Mouse (Mus musculus) kidney, postnatal 0 days (tissue): ENCODE results near the gene Zfp526. TPM values are rescaled to one million over a fixed set of nuclear protein-coding genes. Genes with fewer than 3 reads are reported as not detected.
"Not testable (repeated sequence)": the region's sequence is repeated elsewhere in the genome, so short reads cannot be mapped to it uniquely, and the experiment has no call there.

ENCODE experiments used
- ATAC-seq: fragments of 200-750 bp; cut with Nextera tagmentation; replicated peaks from 2 replicates; pipeline ENCODE4 v1.8.0; 2017; ENCODE audit warnings: low read depth, moderate number of reproducible peaks, moderate TSS enrichment, moderate library complexity; ENCODE audit not compliant: low FRiP score
- DNase-seq: peaks from one replicate; pipeline ENCODE4 v3.0.0-alpha.2; 2016; ENCODE audit warnings: low spot score
- H3K27ac ChIP-seq: fragments of 300-500 bp; sonication (generic); 2 replicates; pipeline ENCODE4 v1.5.1; 2014; ENCODE audit warnings: mild to moderate bottlenecking
- H3K27me3 ChIP-seq: fragments of 300-500 bp; sonication (generic); 2 replicates; pipeline ENCODE4 v1.6.1; 2014; ENCODE audit warnings: low read length, mixed read lengths; ENCODE audit not compliant: insufficient read depth
- H3K36me3 ChIP-seq: fragments of 300-500 bp; sonication (generic); 2 replicates; pipeline ENCODE4 v1.6.1; 2014; ENCODE audit warnings: low read length, mixed read lengths; ENCODE audit not compliant: insufficient read depth
- H3K4me1 ChIP-seq: fragments of 300-500 bp; sonication (generic); replicated peaks from 2 replicates; pipeline ENCODE4 v1.6.1; 2014; ENCODE audit warnings: antibody characterized with exemption, low read length, mixed read lengths; ENCODE audit not compliant: insufficient read depth
- H3K4me2 ChIP-seq: fragments of 300-500 bp; sonication (generic); 2 replicates; pipeline ENCODE4 v1.6.1; 2014; ENCODE audit warnings: mild to moderate bottlenecking, low read length, moderate library complexity, mixed read lengths
- H3K4me3 ChIP-seq: fragments of 300-500 bp; sonication (generic); replicated peaks from 2 replicates; pipeline ENCODE4 v1.5.1; 2014; ENCODE audit warnings: low read depth, low read length
- H3K9ac ChIP-seq: fragments of 300-500 bp; sonication (generic); 2 replicates; pipeline ENCODE4 v1.6.1; 2014; ENCODE audit warnings: low read depth, low read length
- H3K9me3 ChIP-seq: fragments of 300-500 bp; sonication (generic); replicated peaks from 2 replicates; pipeline ENCODE4 v1.6.1; 2016; ENCODE audit warnings: low read length, inconsistent platforms, mixed read lengths
- CTCF ChIP-seq: IDR thresholded peaks from 2 replicates; pipeline ENCODE4 v1.5.1; 2016; ENCODE audit warnings: antibody characterized with exemption, low read depth, mild to moderate bottlenecking, moderate library complexity
- WGBS: fragments of 180-500 bp; shearing (Covaris S2); extraction: QIAGEN DNeasy Blood & Tissue Kit; methylation state at CpG from one replicate; pipeline ENCODE4 v1.1.7; 2014; 5-methylcytosine and 5-hydroxymethylcytosine counted together
- polyA plus RNA-seq: library from polyadenylated mRNA; unstranded; fragments of >200 nt; fragmentation: Nextera tagmentation; extraction: Ambion mirVana; gene quantifications from 2 replicates; pipeline ENCODE4 v1.2.1, GENCODE M21; 2015

Gene Zfp526
- polyA plus RNA-seq, 1 experiment from 2014 or later = 1.9 TPM

DNA sequence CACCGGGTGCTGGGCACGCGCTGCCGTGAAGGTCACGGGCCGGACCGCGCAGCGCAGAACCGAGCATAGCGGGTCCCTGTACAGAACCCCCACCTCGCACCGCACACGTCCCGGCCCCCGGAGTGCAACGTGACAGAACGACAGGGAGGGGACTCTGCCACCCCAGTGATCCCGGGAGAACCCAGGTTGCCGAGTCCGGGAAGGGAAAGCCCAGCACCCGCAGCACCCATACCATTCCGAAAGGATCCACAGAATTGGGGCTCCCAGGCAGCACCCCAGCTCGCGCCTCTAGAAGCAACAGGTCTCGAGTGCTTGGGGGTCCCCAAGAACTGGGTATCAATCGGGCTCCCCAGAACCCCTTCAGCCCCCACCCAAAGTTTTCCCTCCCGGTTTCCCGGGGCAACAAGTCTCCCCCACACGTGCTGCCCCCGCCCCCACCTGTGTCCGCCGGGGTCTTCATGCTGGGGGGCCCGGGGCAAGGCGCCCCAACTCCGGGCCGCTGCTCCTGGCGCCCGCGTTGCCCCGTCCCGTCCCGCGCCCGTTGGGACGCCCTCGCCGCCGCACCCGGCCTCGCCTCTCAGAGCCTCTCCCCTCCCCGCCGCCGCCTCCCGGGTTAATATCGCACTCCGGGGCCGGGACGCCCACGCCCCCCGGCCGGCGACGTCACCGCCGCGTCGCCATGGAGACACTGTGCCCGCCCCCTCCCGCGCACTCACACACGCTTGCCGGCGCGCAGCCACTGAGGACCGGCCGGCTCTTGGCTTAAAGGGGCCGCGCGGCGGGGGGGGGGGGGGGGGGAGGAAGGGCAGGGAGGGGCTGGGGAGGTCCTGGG lies 29.1 kb downstream of the Zfp526 start, which contains the start of gene Erf:
Gene Erf (minus strand): TSS at position 621 of the 832 bp plus-strand sequence.
- peak within 1 kb of the TSS; percentile 97 for H3K4me3 ChIP-seq
- H3K9ac ChIP-seq = peak within 1 kb of the TSS; percentile 97
- DNase-seq (peak; percentile 95), ATAC-seq (peak; percentile 80)
- TF ChIP-seq CTCF = no peak
- peak within 1 kb of the TSS; percentile 96 for H3K27ac ChIP-seq
- H3K36me3 ChIP-seq = peaks cover 7% of the 10 kb centered on the region; the same call in 1 of the 2 replicates
- H3K4me1 ChIP-seq = peaks cover 32% of the 10 kb centered on the region
- under 1% methylated on average over 63 of the region's 81 CpGs for WGBS
- H3K9me3 ChIP-seq = no peaks in the 10 kb centered on the region
- peak within 1 kb of the TSS; percentile 81 for H3K4me2 ChIP-seq
- H3K27me3 ChIP-seq = no peaks in the 10 kb centered on the region

DNA sequence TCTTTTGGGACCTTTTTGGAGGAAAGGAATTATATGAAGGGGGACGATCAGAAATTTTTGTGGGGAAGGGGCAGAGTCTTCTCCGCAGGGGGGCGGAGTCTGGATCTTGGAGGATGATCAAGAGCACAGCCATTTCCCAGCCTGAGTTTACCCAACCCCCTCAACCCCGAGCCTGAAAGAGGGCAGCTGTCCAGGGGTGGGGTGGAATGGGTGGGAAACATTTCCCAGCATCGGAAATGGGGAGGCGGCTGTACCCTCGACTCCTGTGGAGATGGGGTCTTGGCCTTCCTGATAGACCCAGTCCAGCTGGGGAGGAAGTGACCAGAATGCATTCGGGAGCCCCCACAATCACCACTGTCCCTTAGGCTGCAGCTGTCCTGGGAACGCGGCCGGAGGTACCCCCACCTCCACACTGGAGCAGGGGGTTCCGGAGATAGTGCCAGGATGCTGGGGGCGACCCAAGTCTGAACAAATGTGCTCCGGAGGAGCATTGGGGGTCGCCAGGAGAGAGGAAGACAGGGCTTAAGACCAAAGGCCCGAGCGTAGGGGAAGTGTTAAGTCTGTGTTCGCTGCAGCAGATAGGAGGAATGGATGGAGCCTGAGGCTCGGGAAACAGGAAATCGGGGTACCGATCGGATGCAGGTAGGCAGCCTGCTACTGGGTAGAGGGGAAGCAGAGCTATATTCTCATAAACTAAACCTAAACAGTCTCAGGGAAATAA lies 30.0 kb downstream of the Zfp526 start:
- no peak for TF ChIP-seq CTCF
- Histone ChIP-seq H3K27me3 (no peaks in the 10 kb centered on the region), H3K4me2 (peak overlapping the region; percentile 81), H3K27ac (peak overlapping the region; percentile 96), H3K4me3 (peak overlapping the region; percentile 97), H3K9ac (peak overlapping the region; percentile 97), H3K36me3 (no peaks in the 10 kb centered on the region), H3K4me1 (peaks cover 26% of the 10 kb centered on the region), H3K9me3 (no peaks in the 10 kb centered on the region)
- WGBS = 3% methylated on average over 22 of the region's 22 CpGs
- ATAC-seq (peak; percentile 12; the same call in 1 of the 2 replicates), DNase-seq (peak; percentile 87)

- H3K9me3 ChIP-seq = no peaks in the 10 kb centered on the region
- no peak for TF ChIP-seq CTCF
Observed at GRCm38 (mm10) chr7:25251822-25252221, 30.6 kb downstream of the Zfp526 start.

DNA sequence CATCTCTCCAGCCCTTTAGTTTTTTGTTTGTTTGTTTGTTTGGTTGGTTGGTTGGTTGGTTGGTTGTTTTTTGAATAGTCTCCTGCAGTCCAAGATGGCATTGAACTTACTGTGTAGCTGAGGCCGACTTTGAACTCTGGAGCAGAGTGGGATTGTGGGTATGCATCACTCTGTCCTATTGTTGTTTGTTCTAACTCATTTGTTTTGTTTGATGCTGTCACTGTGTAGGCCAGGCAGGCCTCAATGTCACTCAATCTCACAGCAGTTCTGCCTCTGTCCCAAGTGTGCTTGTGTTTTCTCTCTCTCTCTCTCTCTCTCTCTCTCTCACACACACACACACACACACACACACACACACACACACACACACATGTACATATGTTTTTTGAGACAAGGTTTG lies 40.7 kb downstream of the Zfp526 start:
- H3K27me3 ChIP-seq = no peaks in the 10 kb centered on the region
- H3K4me1 ChIP-seq = peaks cover 1% of the 10 kb centered on the region; the same call in 1 of the 2 replicates
- no peak overlapping the region for H3K4me2 ChIP-seq
- ATAC-seq (no peak), DNase-seq (no peak)
- H3K9ac ChIP-seq = no peak overlapping the region
- no peak overlapping the region for H3K27ac ChIP-seq
- no peaks in the 10 kb centered on the region for H3K9me3 ChIP-seq
- no peaks in the 10 kb centered on the region for H3K36me3 ChIP-seq
- no peak overlapping the region for H3K4me3 ChIP-seq
- 88% methylated on average over 1 of the region's 1 CpGs for WGBS
- TF ChIP-seq CTCF = no peak

More at GRCm38 (mm10) chr7:25251822-25252221, 30.6 kb downstream of the Zfp526 start:
- DNase-seq (no peak), ATAC-seq (no peak)
- Histone ChIP-seq H3K4me1 (peaks cover 20% of the 10 kb centered on the region), H3K4me3 (peak overlapping the region; percentile 97), H3K27ac (peak overlapping the region; percentile 96), H3K4me2 (peak overlapping the region; percentile 81), H3K27me3 (no peaks in the 10 kb centered on the region), H3K36me3 (no peaks in the 10 kb centered on the region), H3K9ac (0 out of 2 replicates have a peak overlapping the region, but pooled peaks have one; percentile 97)
- WGBS = 17% methylated on average over 8 of the region's 8 CpGs

DNA sequence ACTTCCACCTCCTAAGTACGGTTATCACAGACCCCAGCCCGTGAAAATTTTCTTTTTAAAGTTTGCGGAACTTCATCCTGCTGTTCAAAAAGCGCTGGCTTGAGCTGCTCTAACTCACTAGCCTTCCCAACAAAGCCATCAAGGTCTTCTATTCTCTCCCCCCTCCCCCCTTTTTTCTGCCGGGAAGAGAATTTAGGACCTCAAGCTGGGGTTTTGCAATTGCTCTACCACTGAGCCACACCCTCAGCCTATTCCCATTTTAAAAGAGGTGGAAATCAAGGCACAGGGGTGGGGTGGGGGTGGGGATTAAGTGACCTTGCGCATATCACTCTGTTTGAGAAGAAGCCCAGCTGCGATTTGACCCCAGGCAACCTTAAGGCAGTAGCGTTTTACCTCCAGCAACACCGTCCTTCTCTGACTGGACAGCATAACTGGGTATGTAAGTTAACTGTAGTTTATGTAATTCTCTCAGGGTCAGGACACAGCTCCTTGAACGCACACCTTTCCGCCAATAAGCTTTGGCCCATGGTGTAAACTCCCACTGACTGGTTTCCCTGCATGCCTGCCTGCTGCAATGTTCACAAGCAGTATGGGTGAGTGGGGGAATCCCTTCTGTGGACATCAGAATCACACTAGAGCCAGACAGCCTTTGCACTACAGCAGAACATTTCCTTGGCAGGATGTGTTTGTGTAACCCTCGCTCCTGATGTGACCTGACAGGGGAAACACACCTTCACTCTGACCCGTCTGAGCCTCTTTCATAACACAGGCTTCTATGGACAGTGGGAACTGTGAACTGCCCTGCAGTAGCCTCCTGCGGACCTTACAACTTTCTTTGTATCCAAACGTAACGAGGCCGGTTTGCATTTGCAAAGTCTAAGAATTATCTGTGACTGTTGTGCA lies 43.0 kb downstream of the Zfp526 start:
- Histone ChIP-seq H3K9me3 (no peaks in the 10 kb centered on the region), H3K9ac (no peak overlapping the region), H3K4me1 (peaks cover 8% of the 10 kb centered on the region; the same call in 1 of the 2 replicates), H3K36me3 (no peaks in the 10 kb centered on the region), H3K4me3 (no peak overlapping the region), H3K27me3 (no peaks in the 10 kb centered on the region), H3K27ac (no peak overlapping the region), H3K4me2 (no peak overlapping the region)
- 33% methylated on average over 17 of the region's 17 CpGs for WGBS
- DNase-seq (no peak), ATAC-seq (no peak)
- TF ChIP-seq CTCF = no peak

DNA sequence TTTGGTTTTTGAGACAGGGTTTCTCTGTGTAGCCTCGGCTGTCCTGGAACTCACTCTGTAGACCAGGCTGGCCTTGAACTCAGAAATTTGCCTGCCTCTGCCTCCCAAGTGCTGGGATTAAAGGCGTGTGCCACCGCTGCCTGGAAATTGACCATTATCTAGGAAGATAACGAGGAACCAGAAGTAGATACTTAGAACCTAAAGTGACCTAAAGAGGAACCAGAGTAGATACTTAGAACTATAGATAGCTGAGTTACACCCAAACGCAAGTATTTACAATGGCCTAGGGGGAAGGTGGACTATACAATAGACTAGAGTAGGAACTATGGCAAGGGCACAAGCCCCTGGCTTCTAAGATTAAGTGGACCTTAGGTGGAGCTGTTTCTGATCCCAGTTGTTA lies 44.5 kb downstream of the Zfp526 start:
- H3K36me3 ChIP-seq, H3K9ac ChIP-seq, H3K4me2 ChIP-seq, H3K27me3 ChIP-seq, ATAC-seq, H3K4me3 ChIP-seq, H3K27ac ChIP-seq, DNase-seq, H3K9me3 ChIP-seq: not testable (repeated sequence)
- 87% methylated on average over 5 of the region's 5 CpGs for WGBS
- peaks cover 15% of the 10 kb centered on the region; the same call in 1 of the 2 replicates for H3K4me1 ChIP-seq
